Mouse (Mus musculus) ES-E14 (cell line): ENCODE measurements at regions not wholly inside any gene's neighbourhood (a gene's known extent, or its start where the extent isn't known, plus 50 kb on each side); places are given as distances from the start of the nearest gene placed in this dataset.

Experiments
- CHD2 ChIP-seq: IDR thresholded peaks from 2 replicates; pipeline ENCODE4 v1.6.1; 2014; ENCODE audit warnings: mild to moderate bottlenecking, low read depth, low read length, inconsistent platforms
- HCFC1 ChIP-seq: IDR thresholded peaks from 2 replicates; pipeline ENCODE4 v1.6.1; 2012; ENCODE audit warnings: low read length, inconsistent platforms, borderline replicate concordance; ENCODE audit not compliant: insufficient read depth
- MAFK ChIP-seq: IDR thresholded peaks from 2 replicates; pipeline ENCODE4 v1.6.1; 2014; ENCODE audit warnings: mild to moderate bottlenecking, low read depth, low read length, inconsistent platforms; ENCODE audit not compliant: insufficient read depth
- ZC3H11A ChIP-seq: IDR thresholded peaks from 2 replicates; pipeline ENCODE4 v1.6.1; 2012; ENCODE audit warnings: low read depth, mild to moderate bottlenecking, inconsistent platforms, low read length, borderline replicate concordance
- ZNF384 ChIP-seq: IDR thresholded peaks from 2 replicates; pipeline ENCODE4 v1.6.1; 2012; ENCODE audit warnings: low read depth, low read length, inconsistent platforms

DNA sequence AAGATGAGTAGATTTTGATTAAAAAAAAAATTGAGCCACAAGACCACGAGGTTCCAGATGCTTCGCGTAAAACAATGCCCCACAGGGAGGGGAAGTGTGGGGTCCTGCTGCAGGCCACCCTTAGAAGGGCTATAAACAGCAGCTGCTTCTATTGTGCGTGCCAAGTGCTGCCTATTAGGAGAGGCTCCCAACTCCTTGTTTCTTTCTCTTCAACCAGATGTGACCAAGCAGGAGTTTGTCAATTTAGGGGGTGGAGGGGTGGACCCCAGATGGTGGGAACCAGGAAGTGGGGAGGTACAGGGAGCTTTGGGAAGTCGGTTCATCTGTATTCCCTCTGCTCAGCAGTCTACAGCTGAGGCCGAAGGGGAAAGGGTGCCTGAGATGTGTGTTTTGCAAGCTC, 718.9 kb upstream of the Car8 start:
- TF ChIP-seq ZC3H11A (no peak), HCFC1 (no peak), ZNF384 (0 out of 2 replicates have a peak, but pooled peaks have one; percentile 1), CHD2 (no peak), MAFK (no peak)
